Mouse (Mus musculus): ENCODE measurements around the gene Car11. TPM values are rescaled to one million over a fixed set of nuclear protein-coding genes. Genes with fewer than 3 reads are reported as not detected.
A peak's percentile ranks its signal among the peaks of the same experiment; 100 is the strongest.

Car11 gene
- polyA plus RNA-seq, 1 experiment = 351 TPM

- TF ChIP-seq POLR2A (IDR thresholded peaks at IDR 0.05; ENCODE audit: extremely low read depth, insufficient read depth, low read length) (peak; percentile 26; the same call in 1 of the 2 replicates), CTCF (IDR thresholded peaks at IDR 0.05; ENCODE audit: extremely low read depth, insufficient read depth, low read length) (no peak)
- Histone ChIP-seq H3K27ac (ENCODE audit: insufficient read depth, low read length) (peak overlapping the region; percentile 82), H3K4me1 (ENCODE audit: control insufficient read depth, insufficient read depth, low read length) (peaks cover 11% of the 10 kb centered on the region), H3K4me3 (ENCODE audit: insufficient read depth, low read length) (peak overlapping the region; percentile 97; the same call in 1 of the 2 replicates)
Observed at GRCm38 (mm10) chr7:45708221-45708761, 8.6 kb downstream of the Car11 start.

GRCm38 (mm10) chr7:45709036-45709435 lies 9.4 kb downstream of the Car11 start:
- Histone ChIP-seq H3K27ac (ENCODE audit: insufficient read depth, low read length) (peak overlapping the region; percentile 82; the same call in 1 of the 2 replicates), H3K4me3 (ENCODE audit: insufficient read depth, low read length) (no peak overlapping the region), H3K4me1 (ENCODE audit: control insufficient read depth, insufficient read depth, low read length) (peaks cover 11% of the 10 kb centered on the region)
- TF ChIP-seq CTCF (IDR thresholded peaks at IDR 0.05; ENCODE audit: extremely low read depth, insufficient read depth, low read length) (no peak), POLR2A (IDR thresholded peaks at IDR 0.05; ENCODE audit: extremely low read depth, insufficient read depth, low read length) (0 out of 2 replicates have a peak, but pooled peaks have one; percentile 8)

- peak; percentile 59 for TF ChIP-seq POLR2A (IDR thresholded peaks at IDR 0.05; ENCODE audit: extremely low read depth, insufficient read depth, low read length)
- TF ChIP-seq CTCF (IDR thresholded peaks at IDR 0.05; ENCODE audit: extremely low read depth, insufficient read depth, low read length) = no peak
- H3K4me3 ChIP-seq (ENCODE audit: insufficient read depth, low read length) = no peak overlapping the region
- no peak overlapping the region for H3K27ac ChIP-seq (ENCODE audit: insufficient read depth, low read length)
- H3K4me1 ChIP-seq (ENCODE audit: control insufficient read depth, insufficient read depth, low read length) = peaks cover 11% of the 10 kb centered on the region
Observed at GRCm38 (mm10) chr7:45709677-45710355, 10.2 kb downstream of the Car11 start.

GRCm38 (mm10) chr7:45710477-45711191 lies 11.0 kb downstream of the Car11 start:
- H3K4me1 ChIP-seq (ENCODE audit: control insufficient read depth, insufficient read depth, low read length) = peaks cover 14% of the 10 kb centered on the region
- H3K4me3 ChIP-seq (ENCODE audit: insufficient read depth, low read length) = no peak overlapping the region
- TF ChIP-seq CTCF (IDR thresholded peaks at IDR 0.05; ENCODE audit: extremely low read depth, insufficient read depth, low read length) (no peak), POLR2A (IDR thresholded peaks at IDR 0.05; ENCODE audit: extremely low read depth, insufficient read depth, low read length) (peak; percentile 58)
- H3K27ac ChIP-seq (ENCODE audit: insufficient read depth, low read length) = no peak overlapping the region

- H3K4me3 ChIP-seq (ENCODE audit: insufficient read depth, low read length) = no peak overlapping the region
- H3K27ac ChIP-seq (ENCODE audit: insufficient read depth, low read length) = no peak overlapping the region
- peaks cover 16% of the 10 kb centered on the region for H3K4me1 ChIP-seq (ENCODE audit: control insufficient read depth, insufficient read depth, low read length)
- TF ChIP-seq CTCF (IDR thresholded peaks at IDR 0.05; ENCODE audit: extremely low read depth, insufficient read depth, low read length) = no peak
- peak; percentile 26; the same call in 1 of the 2 replicates for TF ChIP-seq POLR2A (IDR thresholded peaks at IDR 0.05; ENCODE audit: extremely low read depth, insufficient read depth, low read length)
Observed at GRCm38 (mm10) chr7:45711316-45712021, 11.8 kb downstream of the Car11 start.

- H3K4me1 ChIP-seq (ENCODE audit: control insufficient read depth, insufficient read depth, low read length) = peaks cover 16% of the 10 kb centered on the region
- H3K4me3 ChIP-seq (ENCODE audit: insufficient read depth, low read length) = no peak overlapping the region
- TF ChIP-seq CTCF (IDR thresholded peaks at IDR 0.05; ENCODE audit: extremely low read depth, insufficient read depth, low read length) (no peak), POLR2A (IDR thresholded peaks at IDR 0.05; ENCODE audit: extremely low read depth, insufficient read depth, low read length) (0 out of 2 replicates have a peak, but pooled peaks have one; percentile 20)
- H3K27ac ChIP-seq (ENCODE audit: insufficient read depth, low read length) = no peak overlapping the region
Observed at GRCm38 (mm10) chr7:45712022-45712757, 12.5 kb downstream of the Car11 start.

GRCm38 (mm10) chr7:45713396-45713795 lies 13.8 kb downstream of the Car11 start:
- Histone ChIP-seq H3K4me1 (ENCODE audit: control insufficient read depth, insufficient read depth, low read length) (peaks cover 12% of the 10 kb centered on the region), H3K4me3 (ENCODE audit: insufficient read depth, low read length) (no peak overlapping the region), H3K27ac (ENCODE audit: insufficient read depth, low read length) (no peak overlapping the region)
- TF ChIP-seq CTCF (IDR thresholded peaks at IDR 0.05; ENCODE audit: extremely low read depth, insufficient read depth, low read length) = no peak
- no peak for TF ChIP-seq POLR2A (IDR thresholded peaks at IDR 0.05; ENCODE audit: extremely low read depth, insufficient read depth, low read length)

- TF ChIP-seq POLR2A (IDR thresholded peaks at IDR 0.05; ENCODE audit: extremely low read depth, insufficient read depth, low read length) (no peak), CTCF (IDR thresholded peaks at IDR 0.05; ENCODE audit: extremely low read depth, insufficient read depth, low read length) (no peak)
- H3K27ac ChIP-seq (ENCODE audit: insufficient read depth, low read length) = no peak overlapping the region
- H3K4me3 ChIP-seq (ENCODE audit: insufficient read depth, low read length) = peak overlapping the region; percentile 47
- H3K4me1 ChIP-seq (ENCODE audit: control insufficient read depth, insufficient read depth, low read length) = peaks cover 9% of the 10 kb centered on the region
Observed at GRCm38 (mm10) chr7:45713881-45714520, 14.4 kb downstream of the Car11 start.

Measured in cortical plate, adult 2 months (tissue).